Mouse (Mus musculus) midbrain, embryonic 14.5 days (tissue): ENCODE results near the gene Pola1. TPM values are rescaled to one million over a fixed set of nuclear protein-coding genes. Genes with fewer than 3 reads are reported as not detected.
"Not testable (repeated sequence)": the region's sequence is repeated elsewhere in the genome, so short reads cannot be mapped to it uniquely, and the experiment has no call there.

ENCODE experiments used
- ATAC-seq: fragments of 200-750 bp; cut with Nextera tagmentation; 2 replicates; pipeline ENCODE4 v1.8.0; 2017; ENCODE audit warnings: moderate number of reproducible peaks, moderate library complexity; ENCODE audit not compliant: low FRiP score, low TSS enrichment
- DNase-seq: peaks from one replicate; pipeline ENCODE4 v3.0.0-alpha.2; 2015
- H3K27ac ChIP-seq: fragments of 300-500 bp; sonication (generic); replicated peaks from 2 replicates; pipeline ENCODE4 v1.5.1; 2014; ENCODE audit warnings: mild to moderate bottlenecking, low read depth, low read length, moderate library complexity
- H3K27me3 ChIP-seq: fragments of 300-500 bp; sonication (generic); 2 replicates; pipeline ENCODE4 v1.6.1; 2014; ENCODE audit warnings: low read length, control low read depth, mixed read lengths; ENCODE audit not compliant: control insufficient read depth, insufficient read depth
- H3K36me3 ChIP-seq: fragments of 300-500 bp; sonication (generic); 2 replicates; pipeline ENCODE4 v1.6.1; 2014; ENCODE audit warnings: low read length, control low read depth; ENCODE audit not compliant: control insufficient read depth, insufficient read depth
- H3K4me1 ChIP-seq: fragments of 300-500 bp; sonication (generic); 2 replicates; pipeline ENCODE4 v1.6.1; 2014; ENCODE audit warnings: mild to moderate bottlenecking, antibody characterized with exemption, low read length, control low read depth; ENCODE audit not compliant: control insufficient read depth, insufficient read depth
- H3K4me2 ChIP-seq: fragments of 300-500 bp; sonication (generic); 2 replicates; pipeline ENCODE4 v1.6.1; 2014; ENCODE audit warnings: mild to moderate bottlenecking, low read length, moderate library complexity
- H3K4me3 ChIP-seq: fragments of 300-500 bp; sonication (generic); replicated peaks from 2 replicates; pipeline ENCODE4 v1.5.1; 2014; ENCODE audit warnings: low read depth, low read length
- H3K9ac ChIP-seq: fragments of 300-500 bp; sonication (generic); replicated peaks from 2 replicates; pipeline ENCODE4 v1.6.1; 2014; ENCODE audit warnings: mild to moderate bottlenecking, low read length, moderate library complexity
- H3K9me3 ChIP-seq: fragments of 300-500 bp; sonication (generic); 2 replicates; pipeline ENCODE4 v1.6.1; 2016; ENCODE audit warnings: low read length, control low read depth, mixed read lengths; ENCODE audit not compliant: control insufficient read depth
- WGBS: fragments of 180-500 bp; shearing (Covaris S2); extraction: QIAGEN DNeasy Blood & Tissue Kit; methylation state at CpG from one replicate; pipeline ENCODE4 v1.1.7; 2014; 5-methylcytosine and 5-hydroxymethylcytosine counted together
- polyA plus RNA-seq: library from polyadenylated mRNA; unstranded; fragments of >200 nt; fragmentation: Nextera tagmentation; extraction: Ambion mirVana; gene quantifications from 2 replicates; pipeline ENCODE4 v1.2.1, GENCODE M21; 2014

Gene Pola1
- polyA plus RNA-seq, 1 experiment from 2014 or later: 6.4 TPM

DNA sequence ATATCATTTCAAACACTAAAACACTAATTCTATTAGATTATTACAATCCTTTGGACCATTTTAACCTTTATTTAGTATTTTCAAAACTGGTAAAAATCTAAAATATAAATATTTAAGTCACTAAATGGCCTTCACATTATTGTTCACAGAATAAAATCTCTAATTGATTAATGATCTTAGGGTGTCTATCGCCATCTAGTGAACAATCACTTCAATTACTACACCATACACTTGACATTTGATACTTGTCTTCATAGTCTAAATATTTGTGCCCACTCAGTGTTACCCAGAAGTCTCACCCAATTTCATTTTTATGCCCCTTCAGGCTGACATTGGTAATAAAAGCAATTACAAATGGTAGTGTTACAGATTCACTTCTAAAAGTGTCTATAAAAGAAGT is 74.8 kb downstream of the Pola1 start:
- 26% methylated on average over 1 of the region's 1 CpGs for WGBS
- H3K4me2 ChIP-seq: no peak overlapping the region
- no peak overlapping the region for H3K9ac ChIP-seq
- ATAC-seq (no peak), DNase-seq (peak; percentile 43)
- no peak overlapping the region for H3K4me3 ChIP-seq
- no peaks in the 10 kb centered on the region for H3K36me3 ChIP-seq
- H3K4me1 ChIP-seq: no peaks in the 10 kb centered on the region
- H3K9me3 ChIP-seq: no peaks in the 10 kb centered on the region
- no peak overlapping the region for H3K27ac ChIP-seq
- H3K27me3 ChIP-seq: no peaks in the 10 kb centered on the region

- 83% methylated on average over 2 of the region's 2 CpGs for WGBS
- DNase-seq: no peak
- H3K27me3 ChIP-seq: no peaks in the 10 kb centered on the region
- no peak for ATAC-seq
- no peak overlapping the region for H3K27ac ChIP-seq
- H3K9ac ChIP-seq: no peak overlapping the region
- no peak overlapping the region for H3K4me2 ChIP-seq
- H3K4me3 ChIP-seq: no peak overlapping the region
- no peaks in the 10 kb centered on the region for H3K9me3 ChIP-seq
- no peaks in the 10 kb centered on the region for H3K4me1 ChIP-seq
- H3K36me3 ChIP-seq: no peaks in the 10 kb centered on the region
Observed at GRCm38 (mm10) chrX:93539779-93540178, 92.2 kb downstream of the Pola1 start.

DNA sequence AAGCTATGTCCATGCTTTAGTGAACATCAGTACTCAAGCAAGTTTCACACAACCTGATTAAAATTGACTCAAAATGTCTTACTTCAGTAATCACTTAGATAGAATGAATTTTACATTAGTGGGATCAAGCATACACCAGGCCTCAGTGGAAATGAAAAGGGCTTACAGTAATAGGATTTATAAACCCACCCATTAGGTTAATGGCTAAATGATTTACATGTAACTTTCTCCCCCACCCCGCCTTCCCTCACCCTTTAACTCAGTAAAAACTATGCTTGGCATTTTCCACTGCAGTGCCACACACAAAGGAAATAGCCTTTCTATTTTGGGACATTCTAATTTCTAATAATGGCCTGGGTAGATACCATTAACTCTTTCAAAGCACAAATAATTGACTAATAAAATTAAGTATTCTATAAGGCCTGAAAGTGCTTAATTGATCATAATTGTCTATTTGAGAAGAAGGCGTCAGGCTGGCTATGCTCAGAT is 129.0 kb downstream of the Pola1 start:
- Histone ChIP-seq H3K9me3 (no peaks in the 10 kb centered on the region), H3K4me2 (no peak overlapping the region), H3K36me3 (no peaks in the 10 kb centered on the region), H3K4me3 (no peak overlapping the region), H3K27ac (no peak overlapping the region), H3K4me1 (no peaks in the 10 kb centered on the region), H3K27me3 (no peaks in the 10 kb centered on the region), H3K9ac (no peak overlapping the region)
- ATAC-seq: no peak
- 81% methylated on average over 2 of the region's 2 CpGs for WGBS
- DNase-seq: no peak

DNA sequence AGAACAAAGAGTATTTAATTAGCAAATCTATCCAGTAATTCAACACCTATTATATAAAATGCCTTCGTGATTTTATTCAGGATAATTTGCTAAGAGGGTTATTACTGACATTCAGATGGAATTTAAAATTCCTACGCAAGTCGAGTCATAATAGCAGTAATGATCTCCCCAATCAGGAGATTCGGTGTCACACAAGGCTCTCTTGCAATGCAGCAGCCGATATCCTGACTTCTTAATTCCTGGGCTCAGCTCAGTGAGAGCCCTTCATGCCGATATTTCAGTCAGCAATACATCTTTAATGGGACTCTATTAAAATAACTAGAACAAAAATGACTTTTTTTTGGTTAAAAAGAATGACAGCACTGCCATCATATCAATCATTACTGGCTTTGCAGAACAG is 134.4 kb downstream of the Pola1 start:
- no peaks in the 10 kb centered on the region for H3K27me3 ChIP-seq
- no peak overlapping the region for H3K9ac ChIP-seq
- H3K4me3 ChIP-seq: no peak overlapping the region
- no peaks in the 10 kb centered on the region for H3K36me3 ChIP-seq
- 84% methylated on average over 6 of the region's 6 CpGs for WGBS
- no peaks in the 10 kb centered on the region for H3K4me1 ChIP-seq
- H3K27ac ChIP-seq: no peak overlapping the region
- H3K4me2 ChIP-seq: no peak overlapping the region
- H3K9me3 ChIP-seq: no peaks in the 10 kb centered on the region
- ATAC-seq (no peak), DNase-seq (peak; percentile 1)

- Histone ChIP-seq H3K4me2 (no peak overlapping the region), H3K36me3 (no peaks in the 10 kb centered on the region), H3K27ac (no peak overlapping the region), H3K9me3 (no peaks in the 10 kb centered on the region), H3K4me1 (no peaks in the 10 kb centered on the region), H3K9ac (no peak overlapping the region), H3K4me3 (no peak overlapping the region), H3K27me3 (no peaks in the 10 kb centered on the region)
- DNase-seq: peak; percentile 62
- WGBS: 57% methylated on average over 1 of the region's 1 CpGs
- no peak for ATAC-seq
Observed at GRCm38 (mm10) chrX:93465711-93466110, 166.2 kb downstream of the Pola1 start.

- Histone ChIP-seq H3K4me1 (no peaks in the 10 kb centered on the region), H3K4me2 (no peak overlapping the region), H3K27me3 (no peaks in the 10 kb centered on the region), H3K9me3 (no peaks in the 10 kb centered on the region), H3K27ac (no peak overlapping the region), H3K4me3 (no peak overlapping the region), H3K9ac (no peak overlapping the region), H3K36me3 (no peaks in the 10 kb centered on the region)
- DNase-seq (no peak), ATAC-seq (no peak)
- 32% methylated on average over 6 of the region's 6 CpGs for WGBS
Observed at GRCm38 (mm10) chrX:93429738-93430260, 202.2 kb downstream of the Pola1 start.

DNA sequence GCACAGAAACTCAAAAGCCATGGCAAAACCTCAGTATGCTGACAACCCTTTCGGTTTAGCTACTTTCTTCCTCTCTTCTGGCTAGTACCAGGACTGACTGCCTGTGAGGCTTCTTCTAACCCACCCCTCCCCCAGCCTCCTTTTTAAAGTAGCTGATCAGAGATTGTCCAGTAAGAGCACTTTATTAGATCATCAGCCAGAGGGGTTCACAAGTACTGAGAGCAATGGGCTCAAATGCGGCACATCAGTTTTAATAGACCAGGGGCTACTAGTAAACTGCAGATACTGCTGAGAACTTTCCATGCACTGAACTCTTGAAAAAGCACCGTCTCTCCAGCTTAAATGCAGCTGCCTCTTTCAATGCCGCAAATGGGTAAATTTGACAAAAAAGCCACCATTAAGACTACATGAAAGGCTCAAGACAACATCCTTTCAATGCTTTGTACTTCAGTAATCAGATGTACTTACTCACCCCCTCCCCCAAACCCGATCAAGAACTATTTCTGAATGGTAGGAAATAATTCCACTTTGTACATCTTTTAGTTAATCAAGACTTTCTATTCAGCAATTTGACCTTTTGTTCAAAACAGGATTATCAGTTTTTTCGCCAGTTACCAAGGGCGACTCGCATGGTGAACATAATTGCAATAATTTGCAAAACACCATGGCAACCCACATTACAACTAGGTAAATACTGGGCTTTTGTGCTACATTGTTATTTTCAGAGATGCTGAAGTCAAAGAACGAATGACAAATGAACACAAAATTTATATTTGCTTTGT is 202.8 kb downstream of the Pola1 start:
- Histone ChIP-seq H3K4me3 (no peak overlapping the region), H3K4me2 (no peak overlapping the region), H3K36me3 (no peaks in the 10 kb centered on the region), H3K9me3 (no peaks in the 10 kb centered on the region), H3K27me3 (no peaks in the 10 kb centered on the region), H3K27ac (no peak overlapping the region), H3K4me1 (no peaks in the 10 kb centered on the region), H3K9ac (no peak overlapping the region)
- 25% methylated on average over 9 of the region's 9 CpGs for WGBS
- ATAC-seq (no peak), DNase-seq (peak; percentile 24)

GRCm38 (mm10) chrX:93400871-93401270 is 231.1 kb downstream of the Pola1 start:
- H3K27me3 ChIP-seq, DNase-seq, H3K9ac ChIP-seq, H3K27ac ChIP-seq, H3K9me3 ChIP-seq, H3K4me1 ChIP-seq, ATAC-seq, H3K4me3 ChIP-seq, H3K4me2 ChIP-seq, H3K36me3 ChIP-seq: not testable (repeated sequence)

DNA sequence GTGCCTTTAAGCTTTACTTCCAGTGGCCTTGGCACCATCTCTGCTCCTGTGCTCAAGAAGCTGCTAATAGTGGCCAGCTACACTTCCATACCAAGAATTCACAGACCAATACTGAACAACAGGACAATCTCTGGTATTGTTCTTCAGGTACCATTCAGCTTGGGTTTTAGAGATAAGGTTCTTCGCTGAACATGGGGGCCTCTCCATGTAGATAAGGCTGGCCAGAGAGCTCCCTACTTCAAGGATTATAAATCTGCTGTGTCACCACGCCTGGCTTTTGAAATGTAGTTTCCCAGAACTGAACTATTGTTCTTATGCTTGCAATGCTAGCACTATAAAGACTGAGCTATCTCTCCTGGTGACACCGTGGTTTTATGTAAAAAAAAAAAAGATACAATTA is 234.9 kb downstream of the Pola1 start:
- no peaks in the 10 kb centered on the region for H3K27me3 ChIP-seq
- DNase-seq: no peak
- no peak for ATAC-seq
- H3K36me3 ChIP-seq: no peaks in the 10 kb centered on the region
- no peaks in the 10 kb centered on the region for H3K9me3 ChIP-seq
- H3K4me2 ChIP-seq: no peak overlapping the region
- no peaks in the 10 kb centered on the region for H3K4me1 ChIP-seq
- whole genome bisulfite sequencing: 79% methylated on average over 3 of the region's 3 CpGs
- H3K9ac ChIP-seq: no peak overlapping the region
- H3K4me3 ChIP-seq: no peak overlapping the region
- H3K27ac ChIP-seq: no peak overlapping the region
